Mouse (Mus musculus): ENCODE measurements around the gene Trex1.

Gene Trex1

GRCm38 (mm10) chr9:109087987-109088386 lies 28.5 kb upstream of the Trex1 start:
- DNase-seq (ENCODE audit: low read depth, low spot score), result peak; percentile 55

- DNase-seq (ENCODE audit: low read depth, low spot score), result peak; percentile 74
Observed at GRCm38 (mm10) chr9:109084922-109085321, 25.4 kb upstream of the Trex1 start.

- DNase-seq (ENCODE audit: low read depth, low spot score), result peak; percentile 85
Observed at GRCm38 (mm10) chr9:109082124-109082800, 22.7 kb upstream of the Trex1 start, which contains the start of the genes Ccdc51 and Tma7. Ccdc51 (plus strand) TSS chr9:109082493. Tma7 (minus strand) TSS chr9:109082587.

- DNase-seq (ENCODE audit: low read depth, low spot score), result no peak
Observed at GRCm38 (mm10) chr9:109081749-109082123, 22.2 kb upstream of the Trex1 start.

- no peak for DNase-seq (ENCODE audit: low read depth, low spot score)
Observed at GRCm38 (mm10) chr9:109080516-109080915, 21.0 kb upstream of the Trex1 start.

GRCm38 (mm10) chr9:109073661-109074573 lies 14.4 kb upstream of the Trex1 start, which contains the start of gene Atrip:
Atrip (minus strand) TSS chr9:109074124.
- DNase-seq (ENCODE audit: low read depth, low spot score), result peak; percentile 86

GRCm38 (mm10) chr9:109068095-109068735 lies 8.7 kb upstream of the Trex1 start:
- no peak for DNase-seq (ENCODE audit: low read depth, low spot score)

GRCm38 (mm10) chr9:109060898-109061295 lies 1.4 kb upstream of the Trex1 start:
- DNase-seq (ENCODE audit: low read depth, low spot score), result no peak

- DNase-seq (ENCODE audit: low read depth, low spot score), result no peak
Observed at GRCm38 (mm10) chr9:109060184-109060897, 807 bp upstream of the Trex1 start.

GRCm38 (mm10) chr9:109058006-109058765 lies 1.3 kb downstream of the Trex1 start:
- no peak for DNase-seq (ENCODE audit: low read depth, low spot score)

- DNase-seq (ENCODE audit: low read depth, low spot score), result no peak
Observed at GRCm38 (mm10) chr9:109057543-109057942, 2.0 kb downstream of the Trex1 start.

GRCm38 (mm10) chr9:109056916-109057315 lies 2.6 kb downstream of the Trex1 start:
- no peak for DNase-seq (ENCODE audit: low read depth, low spot score)

- DNase-seq (ENCODE audit: low read depth, low spot score), result no peak
Observed at GRCm38 (mm10) chr9:109056081-109056690, 3.3 kb downstream of the Trex1 start.

- DNase-seq (ENCODE audit: low read depth, low spot score), result no peak
Observed at GRCm38 (mm10) chr9:109055271-109056030, 4.1 kb downstream of the Trex1 start.

GRCm38 (mm10) chr9:109054712-109055111 lies 4.8 kb downstream of the Trex1 start:
- peak; percentile 86 for DNase-seq (ENCODE audit: low read depth, low spot score)

- no peak for DNase-seq (ENCODE audit: low read depth, low spot score)
Observed at GRCm38 (mm10) chr9:109053851-109054250, 5.7 kb downstream of the Trex1 start.

GRCm38 (mm10) chr9:109053366-109053765 lies 6.2 kb downstream of the Trex1 start:
- DNase-seq (ENCODE audit: low read depth, low spot score), result no peak

- DNase-seq (ENCODE audit: low read depth, low spot score), result no peak
Observed at GRCm38 (mm10) chr9:109052490-109053260, 6.9 kb downstream of the Trex1 start.

Measured in 3T3-L1 (cell line).